Mouse (Mus musculus): ENCODE measurements at regions not wholly inside any gene's neighbourhood (a gene's known extent, or its start where the extent isn't known, plus 50 kb on each side); places are given as distances from the start of the nearest gene placed in this dataset.

DNA sequence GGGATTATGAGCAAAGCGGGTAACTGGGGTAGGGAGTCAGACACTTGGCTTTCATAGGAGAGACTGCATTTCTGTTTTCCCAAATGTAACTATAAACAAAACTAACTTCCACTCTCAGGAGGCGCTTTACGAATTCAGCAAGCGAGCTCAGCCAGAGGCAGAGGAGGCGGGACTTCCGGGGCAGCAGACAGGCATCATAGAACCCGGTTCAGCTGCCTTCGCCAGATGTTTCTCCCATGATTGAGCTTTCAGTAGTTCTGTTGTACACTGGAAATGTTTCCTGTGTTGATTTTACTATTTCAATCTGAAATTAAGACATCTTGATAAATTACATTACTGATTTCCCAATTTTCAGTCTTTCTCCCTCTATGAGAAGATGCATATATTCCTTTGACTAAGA is 92.9 kb downstream of the Zfp365 start:
- DNase-seq = no peak

DNA sequence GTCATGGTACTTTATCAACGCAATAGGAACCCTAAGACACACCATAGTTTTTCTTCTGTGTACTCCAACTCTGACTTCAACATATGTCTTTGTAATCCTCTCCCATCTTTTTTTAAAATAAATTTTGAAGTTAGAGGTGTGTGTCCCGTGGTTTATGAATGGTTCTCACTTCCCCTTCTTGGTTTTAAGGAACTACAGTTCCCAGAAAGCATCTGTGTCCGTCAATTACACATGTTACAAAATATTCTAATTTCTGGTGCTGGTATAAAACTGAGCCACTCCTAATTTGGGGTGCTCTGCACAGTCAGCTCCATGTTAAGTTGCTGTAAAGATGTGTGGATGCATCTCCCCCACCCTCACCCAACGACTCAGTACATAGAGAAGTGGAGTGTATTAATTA is 98.6 kb downstream of the Zfp365 start:
- DNase-seq = no peak

DNA sequence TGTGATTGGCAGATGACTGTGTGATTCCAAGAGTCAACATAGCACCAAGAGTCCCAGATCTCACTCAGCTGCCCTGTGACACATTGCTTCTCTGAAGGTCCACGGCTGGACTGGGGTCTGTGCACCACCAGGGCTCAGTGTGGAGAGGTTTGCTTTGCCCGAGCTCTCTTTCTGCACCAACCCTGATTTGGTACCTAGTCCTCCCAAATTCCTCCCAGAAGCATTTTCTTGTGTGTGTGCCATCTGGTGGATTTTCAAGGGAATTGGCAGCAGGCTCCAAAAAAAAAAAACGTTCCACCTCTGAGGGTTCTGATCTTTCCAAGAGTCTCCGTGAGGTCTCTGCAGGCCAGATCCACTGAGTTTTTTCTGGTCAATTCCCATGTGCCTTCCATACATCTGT is 107.3 kb downstream of the Zfp365 start:
- DNase-seq = peak; percentile 3 to 6

DNA sequence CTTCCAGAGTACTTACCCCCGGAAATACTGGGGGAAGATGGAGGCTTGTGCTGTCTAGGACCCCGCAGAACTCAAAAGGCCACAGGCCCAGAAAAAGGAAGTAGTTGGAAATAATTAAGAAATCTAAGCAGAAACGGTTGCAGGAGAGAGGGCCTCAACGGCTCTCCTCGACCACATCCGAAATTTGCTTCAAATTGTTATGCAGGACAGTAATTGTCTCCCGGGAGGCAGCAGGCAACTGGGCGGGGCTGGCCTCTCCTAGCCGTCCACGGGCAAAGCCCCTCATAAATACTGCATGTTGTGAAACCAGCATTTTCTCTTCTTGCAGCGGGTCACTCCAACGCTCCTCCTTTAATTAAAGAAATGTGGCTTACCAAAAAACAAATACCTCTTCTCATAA is 107.8 kb downstream of the Zfp365 start:
- no peak for DNase-seq

DNA sequence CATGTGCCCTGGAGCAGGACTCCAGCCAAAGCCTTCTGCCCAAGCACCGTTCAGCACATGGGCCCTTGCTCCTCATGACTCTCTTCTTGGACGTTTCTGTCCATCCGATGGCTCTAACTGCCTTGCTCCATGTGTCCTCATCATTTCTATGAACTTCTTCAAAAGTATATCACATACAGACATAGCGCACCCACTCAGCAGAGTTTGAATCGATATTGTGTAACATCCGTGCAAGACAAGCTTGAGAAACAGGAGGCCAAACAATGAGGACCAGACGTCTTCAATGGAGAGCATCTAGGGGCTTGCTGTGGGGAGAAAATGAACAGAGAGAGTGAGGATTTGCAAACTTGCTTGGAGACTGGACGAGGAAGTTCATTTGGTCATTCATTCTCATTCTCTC is 110.3 kb downstream of the Zfp365 start:
- no peak for DNase-seq

DNA sequence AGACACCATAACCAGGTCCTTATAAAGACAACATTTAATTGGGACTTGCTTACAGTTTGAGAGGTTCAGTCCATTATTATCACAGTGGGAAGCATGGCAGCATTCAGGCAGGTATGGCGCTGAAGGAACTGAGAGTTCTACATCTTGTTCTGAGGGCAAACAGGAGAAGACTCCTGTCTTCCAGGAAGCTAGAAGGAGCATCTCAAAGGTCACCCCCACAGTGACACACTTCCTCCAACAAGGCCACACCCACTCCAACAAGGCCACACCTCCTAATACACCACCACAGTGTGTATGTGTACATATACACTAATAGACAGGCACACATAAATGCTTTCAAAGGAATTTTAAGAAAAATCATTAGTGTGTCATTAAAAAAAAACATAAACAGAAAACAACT is 110.8 kb downstream of the Zfp365 start:
- DNase-seq = no peak

DNA sequence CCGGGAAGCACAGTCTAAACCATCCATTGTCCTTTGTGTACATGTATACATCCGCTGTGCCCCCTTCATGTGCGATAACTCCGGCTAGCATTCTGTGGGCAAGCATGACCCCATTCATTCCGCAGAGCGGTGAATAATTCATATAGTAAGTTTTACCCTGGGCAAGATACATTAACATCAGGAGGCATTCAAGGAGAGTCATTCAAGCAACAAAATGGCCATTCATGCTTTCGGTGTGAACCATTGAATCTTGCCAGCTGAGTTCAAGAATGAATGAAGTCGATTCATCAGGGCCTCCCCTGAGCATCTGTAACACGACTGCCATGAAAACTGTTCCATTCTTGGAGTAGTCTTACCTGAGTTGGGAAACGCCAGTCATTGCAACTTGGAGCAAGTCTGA is 113.5 kb downstream of the Zfp365 start:
- no peak for DNase-seq

DNA sequence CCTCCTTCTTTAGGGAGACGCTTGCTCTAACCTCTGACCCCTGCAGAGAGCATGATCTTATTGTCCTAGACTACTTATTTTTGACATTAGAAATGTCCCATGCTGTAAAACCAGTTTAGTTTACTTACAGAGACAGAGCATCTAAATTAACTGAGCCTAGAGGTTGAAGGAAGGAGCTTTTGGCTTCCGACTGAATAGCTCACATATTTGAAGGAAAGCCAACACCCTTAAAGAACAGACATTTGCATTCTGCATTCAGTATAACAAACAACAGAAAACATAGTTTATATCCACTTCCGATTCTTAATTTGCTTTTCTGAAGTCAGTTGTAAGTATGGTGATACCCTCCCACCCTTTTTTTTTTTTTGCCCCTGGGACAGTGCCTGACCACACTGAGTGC is 119.3 kb downstream of the Zfp365 start:
- DNase-seq = no peak

DNA sequence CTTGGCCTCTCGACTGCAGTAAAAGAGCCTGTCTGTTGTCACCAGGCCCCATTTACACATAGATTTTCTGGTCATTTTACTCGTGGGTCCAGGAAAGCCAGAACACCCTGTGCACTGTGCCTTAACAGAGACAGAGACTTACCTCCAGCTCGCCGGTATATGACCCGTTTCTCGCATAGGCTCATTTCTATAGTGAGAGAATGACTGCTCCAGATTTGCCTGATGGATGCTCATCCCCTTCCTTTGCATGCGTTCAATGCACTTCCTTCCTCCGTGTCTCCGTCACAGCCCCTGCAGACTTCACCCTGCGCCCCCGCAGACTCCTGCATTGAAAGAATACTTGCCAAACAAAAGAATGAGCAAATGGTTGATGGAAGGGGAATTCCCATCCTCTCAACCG is 122.8 kb downstream of the Zfp365 start:
- no peak for DNase-seq

DNA sequence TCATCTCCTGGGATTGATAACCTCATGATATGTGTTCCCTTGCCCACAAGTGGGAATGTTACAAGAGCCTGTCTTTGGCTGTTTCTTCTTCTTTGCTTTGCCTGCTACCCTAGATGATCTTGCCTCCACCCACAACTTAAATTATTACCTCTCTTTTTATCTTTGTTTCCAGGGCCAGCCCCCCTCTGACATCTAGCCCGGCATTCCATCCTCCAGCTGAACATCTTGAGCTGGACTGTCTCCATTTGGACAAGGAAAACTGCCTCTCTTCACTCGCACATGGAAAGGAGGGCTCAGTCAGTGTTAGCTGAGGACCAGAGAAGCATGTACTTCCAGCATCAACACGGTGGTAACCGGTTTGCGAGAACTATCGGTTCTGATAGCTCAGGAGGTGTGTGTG is 124.3 kb downstream of the Zfp365 start:
- no peak for DNase-seq

DNA sequence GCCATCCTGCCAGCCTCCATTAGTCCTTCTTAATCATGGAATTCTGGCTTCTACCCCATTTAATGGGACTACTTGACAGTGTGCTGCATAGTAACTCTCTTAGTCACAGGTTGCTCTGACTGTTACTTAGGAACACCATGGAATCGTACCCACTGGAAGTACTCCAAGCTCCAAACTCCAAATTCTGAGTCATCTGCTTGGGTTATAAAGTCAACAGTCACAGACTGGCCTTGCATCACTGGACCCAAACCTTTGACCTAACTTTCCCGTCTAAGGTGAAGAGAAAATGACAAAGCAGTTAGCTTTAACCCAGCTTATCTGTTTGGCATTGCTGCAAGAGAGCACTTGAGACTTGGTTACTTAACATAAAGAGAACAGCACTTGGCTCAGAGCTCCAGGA is 126.9 kb downstream of the Zfp365 start:
- DNase-seq = no peak

DNA sequence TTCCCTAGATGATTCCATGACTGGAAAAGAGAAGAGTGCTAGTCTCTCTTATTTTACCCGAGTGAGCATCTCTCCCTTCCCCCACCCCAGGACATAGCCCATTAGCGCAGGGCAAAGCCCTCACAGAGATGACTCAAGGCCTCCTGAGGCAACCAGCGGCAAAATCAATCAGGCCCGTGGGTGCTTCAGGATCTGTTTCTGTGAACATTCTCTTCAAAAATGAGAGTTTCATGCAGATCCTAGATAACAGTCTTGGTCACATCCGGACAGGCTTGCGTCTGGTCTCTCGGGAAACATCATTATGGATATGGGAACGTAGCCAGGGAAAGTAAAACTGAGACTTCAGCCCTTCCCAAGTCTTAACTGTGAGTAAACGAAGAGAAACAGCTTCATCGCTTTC is 134.1 kb downstream of the Zfp365 start:
- no peak for DNase-seq

DNA sequence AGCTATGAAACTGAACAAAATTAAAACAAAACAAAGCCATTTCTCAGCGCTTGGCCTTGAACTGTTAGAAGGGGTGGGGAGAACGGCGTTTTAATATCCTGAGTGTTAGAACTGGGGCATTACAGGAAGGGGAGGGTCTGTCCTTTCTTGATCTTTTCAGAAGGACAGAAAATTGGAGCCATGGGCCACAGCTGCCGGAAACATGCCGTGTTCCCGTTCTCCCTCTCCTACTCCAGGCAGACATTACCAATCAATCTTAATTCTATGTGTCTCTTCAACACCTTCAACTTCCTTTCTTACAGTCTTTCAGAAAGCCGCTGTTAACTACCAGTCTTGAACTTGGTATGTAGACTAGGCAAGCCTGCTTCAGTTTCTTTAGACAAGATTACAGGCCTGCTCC is 134.7 kb downstream of the Zfp365 start:
- DNase-seq = no peak

DNA sequence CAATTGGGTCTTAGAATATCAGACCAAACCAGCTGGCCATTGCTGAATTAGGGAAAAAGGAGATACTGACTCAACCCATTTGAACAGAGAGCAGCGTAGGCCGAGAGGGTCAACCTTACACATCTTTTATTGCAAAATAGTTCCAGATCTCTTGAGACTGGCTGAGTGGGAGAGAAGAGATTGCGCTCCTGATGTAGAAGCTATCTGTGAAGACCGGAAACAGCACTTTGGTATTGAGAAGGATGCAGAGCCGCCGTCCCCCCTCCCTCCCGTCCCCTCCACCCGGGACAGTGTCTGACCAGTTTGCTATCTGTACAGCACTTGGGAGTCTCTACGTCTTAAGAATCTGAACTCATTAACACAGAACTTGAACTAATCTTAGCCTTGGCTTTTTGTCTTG is 135.6 kb downstream of the Zfp365 start:
- DNase-seq = no peak

DNA sequence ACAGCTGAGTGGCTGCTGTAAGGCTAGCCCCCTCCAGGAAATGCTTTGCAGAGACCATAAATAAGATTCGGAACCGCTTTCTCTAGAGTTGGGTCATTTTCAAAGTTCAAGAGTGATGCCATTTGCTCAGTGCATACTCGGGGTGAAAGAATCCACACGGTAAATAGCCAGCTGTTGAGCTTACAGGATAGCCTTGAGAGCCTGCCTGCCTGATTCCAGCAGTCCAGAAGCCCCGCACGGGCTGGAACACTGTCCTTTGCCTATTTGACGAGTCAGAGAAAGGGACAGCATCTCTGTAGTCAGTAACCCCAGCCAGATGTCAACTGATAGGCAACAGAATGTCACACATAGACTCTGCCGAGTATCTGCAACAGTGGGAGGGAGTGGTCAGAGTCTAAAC is 140.7 kb downstream of the Zfp365 start:
- no peak for DNase-seq

DNA sequence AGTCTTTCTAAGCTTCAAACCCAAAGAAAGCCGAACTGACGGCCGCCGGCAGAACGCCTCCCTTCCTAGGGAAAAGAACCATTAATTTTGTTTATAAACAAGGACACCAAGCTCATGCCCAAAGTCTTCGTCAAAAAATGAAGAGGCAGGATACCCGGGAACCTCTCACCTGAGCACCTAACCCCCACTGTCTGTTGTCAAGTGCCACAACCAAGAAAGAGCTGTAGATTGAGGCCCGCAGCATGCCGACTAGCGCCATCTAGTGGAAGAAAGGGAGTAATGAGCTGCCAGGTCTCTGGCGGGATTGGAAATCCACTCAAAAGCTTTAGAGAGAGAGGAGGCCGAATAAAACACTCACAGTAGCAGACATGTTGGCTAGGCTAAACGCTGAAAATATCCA is 146.4 kb downstream of the Zfp365 start:
- peak; percentile 27 to 47 for DNase-seq

DNA sequence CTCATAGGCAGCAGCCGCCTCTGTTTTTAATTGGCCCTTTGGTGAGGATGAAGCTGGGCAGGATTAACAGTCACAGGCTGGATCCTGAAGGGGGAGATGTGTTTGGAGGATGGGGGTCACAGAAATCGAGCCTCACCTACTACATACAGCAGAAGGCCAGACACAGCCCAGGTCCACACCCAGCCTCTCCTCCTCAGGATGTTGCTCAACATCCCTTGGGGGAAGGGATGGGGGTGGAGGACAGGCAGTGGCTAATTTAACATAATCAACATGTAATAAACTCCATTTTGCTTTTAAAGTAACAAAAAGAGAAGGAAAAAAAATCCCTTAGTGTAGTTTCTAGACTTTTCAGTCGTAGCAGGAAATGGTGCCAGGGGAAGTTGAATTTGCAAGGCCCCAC is 152.0 kb downstream of the Zfp365 start:
- DNase-seq = no peak

DNA sequence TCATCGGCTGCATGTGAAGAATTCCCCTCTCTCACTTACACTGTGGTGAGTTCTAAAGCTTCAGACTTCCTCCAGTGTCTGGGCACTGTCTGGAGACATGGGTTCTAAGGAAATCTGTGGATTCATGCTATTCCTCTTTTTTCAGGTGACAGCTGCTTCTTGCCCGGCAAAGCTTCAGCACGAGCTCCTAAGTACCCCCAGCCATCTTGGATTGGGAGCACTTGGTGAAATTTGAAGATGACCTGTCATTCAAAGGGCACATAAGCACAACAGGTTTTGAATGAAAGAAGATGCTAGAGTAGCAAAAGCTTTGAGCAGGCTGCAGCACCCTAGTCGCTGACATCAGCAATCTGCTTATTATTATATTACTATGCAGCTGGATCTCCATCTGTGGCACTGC is 164.3 kb downstream of the Zfp365 start:
- no peak for DNase-seq

DNA sequence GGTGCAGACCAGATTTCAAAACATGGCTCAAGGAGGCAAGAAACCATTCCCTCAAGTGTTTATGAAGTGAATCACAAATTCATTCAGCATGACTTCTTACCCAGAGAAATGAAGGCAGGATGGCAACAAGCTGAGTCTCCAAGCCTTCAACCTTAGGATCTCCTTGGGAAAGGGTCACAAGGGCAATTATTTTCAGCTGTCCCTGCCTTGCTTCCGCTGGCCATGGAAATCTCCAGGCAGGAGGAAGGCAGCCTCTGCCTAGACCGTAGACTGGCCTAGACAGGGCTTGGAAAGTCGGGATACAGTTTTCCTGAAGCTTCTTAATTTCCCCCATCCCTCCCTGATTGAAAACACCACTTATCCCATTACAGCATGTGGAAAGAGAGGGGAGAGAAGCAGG is 165.0 kb downstream of the Zfp365 start:
- DNase-seq = no peak

DNA sequence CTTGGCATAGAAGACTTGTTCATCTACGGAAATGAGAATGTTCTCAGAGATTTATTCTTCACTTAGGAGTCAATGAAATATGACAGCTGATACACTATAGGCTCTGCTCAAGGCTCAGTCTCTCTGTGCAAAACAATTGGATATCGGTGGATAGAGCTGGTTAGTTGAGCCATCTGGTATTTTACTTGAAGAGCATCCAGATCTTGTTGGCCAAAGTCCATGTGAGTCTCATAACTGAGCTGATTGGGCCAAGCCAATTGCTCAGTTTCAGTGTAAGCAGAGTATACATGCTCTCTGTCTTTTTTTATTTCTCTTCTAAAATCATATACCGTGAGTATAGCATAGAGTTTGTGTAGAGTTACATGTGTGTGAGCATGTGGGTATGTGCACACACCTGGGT is 166.3 kb downstream of the Zfp365 start:
- DNase-seq = no peak

DNA sequence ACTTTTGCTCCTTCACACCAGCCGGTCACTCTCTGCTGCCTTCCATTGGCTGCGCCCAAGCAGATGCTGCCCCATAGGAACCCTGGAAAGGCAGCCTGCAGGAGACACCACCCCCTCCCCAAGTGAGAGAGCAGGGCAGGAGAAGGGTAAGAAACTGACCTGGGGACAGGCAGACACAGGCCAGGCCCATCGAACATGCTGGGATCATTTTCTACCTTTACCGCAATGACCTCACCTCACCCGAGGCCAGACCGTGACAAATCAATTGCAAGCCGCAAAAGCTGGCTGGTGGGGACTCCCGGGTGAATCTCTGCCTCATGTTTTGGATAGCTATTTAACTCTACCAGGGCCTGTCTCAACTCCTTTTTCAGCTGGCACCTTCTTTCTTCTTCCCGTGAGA is 168.9 kb downstream of the Zfp365 start:
- DNase-seq = no peak

DNA sequence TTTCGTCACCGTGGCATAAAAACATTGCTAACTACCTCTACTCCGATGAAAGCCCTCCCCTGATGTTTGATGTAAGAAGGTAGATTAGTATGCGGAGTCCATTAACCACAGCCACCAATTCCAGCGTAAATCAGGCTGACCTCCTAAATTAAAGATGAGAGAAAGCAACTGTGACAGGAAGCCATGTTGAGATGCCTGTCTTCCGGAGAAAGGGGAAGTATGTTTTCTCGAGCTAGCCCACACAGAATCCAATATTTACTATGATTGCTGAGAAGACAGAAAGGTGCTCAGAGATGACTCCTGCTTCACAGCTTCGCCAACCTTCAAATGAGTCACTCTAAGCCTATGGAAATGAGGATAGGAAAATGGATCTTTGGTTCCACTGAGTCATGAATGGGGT is 169.6 kb downstream of the Zfp365 start:
- DNase-seq = no peak

DNA sequence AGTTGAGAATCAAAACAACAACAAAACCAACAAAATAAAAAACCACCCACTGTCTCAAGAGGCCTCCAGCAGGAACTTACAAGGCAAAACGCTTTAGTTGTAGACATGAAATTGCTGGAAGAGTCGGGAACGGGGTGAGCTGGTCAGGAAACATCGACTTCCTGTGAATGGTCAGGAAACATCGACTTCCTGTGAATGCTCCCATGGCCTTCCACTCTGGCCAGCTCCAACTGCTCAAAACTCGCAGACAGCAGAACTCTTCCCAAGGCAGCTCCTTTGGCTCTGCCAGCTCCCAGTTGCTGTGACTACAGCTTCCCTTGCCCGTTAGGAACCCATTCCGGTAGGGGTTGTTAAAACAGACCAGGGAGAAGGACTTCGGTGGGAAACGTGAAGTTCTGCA is 170.2 kb downstream of the Zfp365 start:
- DNase-seq = no peak

DNA sequence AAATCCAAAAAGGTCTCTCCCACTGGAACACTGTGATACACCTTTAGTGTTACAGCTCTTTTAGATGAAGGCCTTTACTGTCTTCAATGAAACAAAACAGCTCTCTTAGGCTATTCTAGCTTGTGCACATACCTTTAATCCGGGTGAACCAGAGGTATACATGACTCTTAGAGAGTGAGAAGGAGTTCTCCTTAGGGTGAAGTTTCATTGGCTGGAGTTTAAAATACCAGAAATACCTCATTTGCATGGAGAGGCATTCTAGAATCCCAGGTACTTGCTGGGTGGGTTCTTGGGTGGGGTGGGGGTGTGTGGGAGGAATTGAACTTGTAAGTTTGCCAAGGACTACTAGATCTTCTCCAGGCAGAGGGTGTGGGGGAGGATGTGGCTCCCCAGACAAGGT is 173.3 kb downstream of the Zfp365 start:
- no peak for DNase-seq

DNA sequence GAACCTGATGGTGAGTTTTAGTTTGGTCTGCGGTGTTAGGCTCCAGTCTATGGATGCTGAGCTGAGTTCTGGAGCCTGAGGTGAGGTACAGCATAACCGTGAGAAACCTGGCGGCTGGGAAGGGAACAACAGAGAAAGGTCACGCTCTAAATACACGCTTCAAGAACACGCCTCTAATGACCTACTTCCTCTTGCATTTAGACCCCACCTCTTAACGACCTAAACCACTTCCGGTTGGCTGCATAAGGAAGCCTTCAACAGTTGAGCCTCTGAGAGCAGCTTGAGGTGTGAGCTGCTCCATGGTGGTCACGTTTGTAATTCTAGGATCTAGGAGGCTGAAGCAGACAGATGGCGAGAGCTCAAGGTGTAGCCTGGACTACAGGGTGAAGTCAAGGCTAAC is 175.8 kb downstream of the Zfp365 start:
- DNase-seq = no peak

DNA sequence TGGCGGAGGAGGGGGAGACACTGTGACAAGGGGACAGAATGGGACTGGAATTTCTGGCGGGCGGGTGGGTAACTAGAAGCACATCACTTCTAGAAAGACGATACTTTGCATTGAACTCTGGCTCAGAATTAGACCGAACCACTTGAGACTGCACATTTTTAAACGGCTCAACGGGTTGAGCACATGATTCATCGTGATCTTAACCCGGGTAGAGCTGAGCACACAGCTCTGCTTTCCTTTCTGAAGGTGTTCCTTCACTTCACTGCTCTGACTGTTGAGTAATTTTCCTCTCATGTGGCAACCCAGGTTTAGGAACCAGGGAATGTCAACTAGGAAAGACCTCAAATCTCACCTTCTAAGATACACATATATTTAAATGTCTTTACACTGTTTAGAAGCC is 180.9 kb downstream of the Zfp365 start:
- DNase-seq = no peak

All from cerebellum, adult 18-20 months (tissue).